Mouse (Mus musculus): ENCODE data around the gene Leng1.

DNA sequence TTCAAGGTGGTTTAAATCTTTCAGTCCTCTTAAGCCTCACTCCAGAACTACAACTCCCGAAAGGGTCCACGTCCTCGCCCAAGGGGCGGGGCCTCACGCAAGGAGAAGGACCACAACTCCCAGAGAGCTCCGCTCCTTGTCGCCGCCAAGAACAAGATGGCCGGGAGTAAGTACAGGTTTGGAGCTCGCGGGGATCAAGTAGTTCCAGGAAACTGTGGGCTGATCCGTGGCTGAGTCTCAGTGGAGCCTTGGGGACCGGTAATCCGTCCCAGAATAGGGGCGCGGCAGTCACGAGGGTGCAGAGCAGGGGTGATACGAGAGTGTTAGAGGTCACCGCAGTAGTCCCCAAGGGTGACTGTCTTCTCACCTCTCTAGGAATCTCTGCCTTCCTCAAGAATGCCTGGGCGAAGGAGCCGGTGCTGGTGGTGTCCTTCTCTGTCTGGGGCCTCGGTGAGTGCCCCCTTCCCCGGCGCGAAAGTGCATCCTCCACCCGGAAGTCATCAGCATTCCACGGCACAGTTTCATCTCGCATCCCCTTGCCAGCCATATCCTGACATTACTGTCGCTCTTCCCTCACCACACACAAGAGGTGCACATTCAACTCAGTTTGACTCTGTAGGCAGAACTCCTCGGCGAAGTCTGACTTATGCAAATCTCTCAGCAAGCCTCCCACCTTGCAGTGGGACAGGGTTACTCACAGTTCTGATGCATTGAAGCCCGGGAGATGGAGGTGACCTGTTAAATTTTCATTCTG is 48.2 kb downstream of the Leng1 start, which contains the start of gene Ndufa3:
- TF ChIP-seq CTCF (IDR thresholded peaks at IDR 0.05; ENCODE audit: low read depth) (no peak), EP300 (IDR thresholded peaks at IDR 0.05; ENCODE audit: low read depth) (no peak)
